Mouse (Mus musculus) heart, embryonic 12.5 days (tissue): Measurements from ENCODE around the gene Gm8764. TPM values are rescaled to one million over a fixed set of nuclear protein-coding genes. Genes with fewer than 3 reads are reported as not detected.
"Not testable (repeated sequence)": the region's sequence is repeated elsewhere in the genome, so short reads cannot be mapped to it uniquely, and the experiment has no call there.

Source experiments
- ATAC-seq: fragments of 200-750 bp; cut with Nextera tagmentation; 2 replicates; pipeline ENCODE4 v1.8.0; 2017; ENCODE audit warnings: moderate TSS enrichment, moderate library complexity; ENCODE audit not compliant: insufficient number of reproducible peaks, low FRiP score
- H3K27ac ChIP-seq: fragments of 300-500 bp; sonication (generic); 2 replicates; pipeline ENCODE4 v1.5.1; 2016; ENCODE audit warnings: mild to moderate bottlenecking, moderate library complexity; ENCODE audit not compliant: poor library complexity, severe bottlenecking
- H3K27me3 ChIP-seq: fragments of 300-500 bp; sonication (generic); replicated peaks from 2 replicates; pipeline ENCODE4 v1.6.1; 2016; ENCODE audit warnings: mild to moderate bottlenecking, moderate library complexity
- H3K36me3 ChIP-seq: fragments of 300-500 bp; sonication (generic); 2 replicates; pipeline ENCODE4 v1.6.1; 2016; ENCODE audit warnings: mild to moderate bottlenecking, moderate library complexity
- H3K4me1 ChIP-seq: fragments of 300-500 bp; sonication (generic); replicated peaks from 2 replicates; pipeline ENCODE4 v1.6.1; 2016; ENCODE audit warnings: mild to moderate bottlenecking
- H3K4me2 ChIP-seq: fragments of 300-500 bp; sonication (generic); 2 replicates; pipeline ENCODE4 v1.6.1; 2016; ENCODE audit warnings: mild to moderate bottlenecking, moderate library complexity
- H3K4me3 ChIP-seq: fragments of 300-500 bp; sonication (generic); 2 replicates; pipeline ENCODE4 v1.5.1; 2016; ENCODE audit warnings: mild to moderate bottlenecking
- H3K9ac ChIP-seq: fragments of 300-500 bp; sonication (generic); 2 replicates; pipeline ENCODE4 v1.6.1; 2016; ENCODE audit warnings: mild to moderate bottlenecking, moderate library complexity
- H3K9me3 ChIP-seq: fragments of 300-500 bp; sonication (generic); replicated peaks from 2 replicates; pipeline ENCODE4 v1.6.1; 2016; ENCODE audit warnings: mild to moderate bottlenecking, moderate library complexity
- WGBS: fragments of 180-500 bp; shearing (Covaris S2); methylation state at CpG from one replicate; pipeline ENCODE4 v1.1.7; 2016; 5-methylcytosine and 5-hydroxymethylcytosine counted together
- polyA plus RNA-seq: library from polyadenylated mRNA; unstranded; fragments of >200 nt; fragmentation: Nextera tagmentation; extraction: Ambion mirVana; gene quantifications from 2 replicates; pipeline ENCODE4 v1.2.1, GENCODE M21; 2016

Gm8764 gene
- polyA plus RNA-seq: not detected in 2 replicates

DNA sequence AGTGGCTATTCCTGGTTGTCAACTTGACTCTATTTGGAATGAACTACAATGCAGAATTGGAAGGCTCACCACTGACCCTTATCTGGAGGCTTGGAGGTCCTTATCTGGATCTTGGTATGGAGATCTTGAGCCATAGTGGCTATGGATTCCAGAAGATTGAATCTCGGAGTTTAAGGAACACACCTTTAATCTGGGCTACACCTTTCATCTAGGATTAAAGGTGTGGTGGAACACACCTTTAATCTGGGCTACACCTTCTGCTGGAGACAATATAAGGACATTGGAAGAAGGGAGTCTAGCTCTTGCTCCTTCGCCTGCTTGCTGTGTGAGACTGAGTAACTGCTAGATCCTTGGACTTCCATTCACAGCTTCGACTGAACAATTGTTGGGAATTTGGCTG lies at the start of gene Gm8764:
Gene Gm8764, plus strand, starts transcription at position 301 of the 400 bp plus-strand sequence.
- H3K27me3 ChIP-seq, H3K9ac ChIP-seq, H3K4me3 ChIP-seq, H3K4me1 ChIP-seq, ATAC-seq, H3K9me3 ChIP-seq, H3K4me2 ChIP-seq, H3K27ac ChIP-seq, H3K36me3 ChIP-seq: not testable (repeated sequence)
- WGBS: no CpG with 5 or more reads among the region's 3 CpGs

DNA sequence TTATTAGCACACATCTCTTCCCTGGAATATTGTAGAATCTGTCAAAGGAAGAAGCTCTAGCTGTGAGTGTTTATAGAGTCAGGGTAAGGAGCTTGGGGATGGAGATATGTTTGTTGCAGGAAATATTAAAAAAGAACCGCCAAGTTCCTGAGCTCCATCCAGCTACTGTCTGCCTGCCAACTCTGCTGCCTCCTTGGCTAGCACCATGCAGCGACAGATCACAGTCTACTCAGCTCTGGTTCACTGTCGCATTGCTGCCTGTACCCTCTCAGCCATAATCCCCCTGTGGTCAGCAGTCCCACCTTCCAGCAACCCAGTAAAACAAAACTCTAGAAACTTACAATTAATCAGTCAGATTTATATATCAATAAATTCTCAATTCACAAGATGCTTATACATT lies 49.8 kb upstream of the Gm8764 start:
- Histone ChIP-seq H3K27ac (no peak overlapping the region), H3K36me3 (no peaks in the 10 kb centered on the region), H3K4me1 (no peaks in the 10 kb centered on the region), H3K9me3 (no peaks in the 10 kb centered on the region), H3K4me3 (no peak overlapping the region), H3K9ac (no peak overlapping the region), H3K4me2 (no peak overlapping the region), H3K27me3 (no peaks in the 10 kb centered on the region)
- 74% methylated on average over 3 of the region's 3 CpGs for WGBS
- no peak for ATAC-seq

DNA sequence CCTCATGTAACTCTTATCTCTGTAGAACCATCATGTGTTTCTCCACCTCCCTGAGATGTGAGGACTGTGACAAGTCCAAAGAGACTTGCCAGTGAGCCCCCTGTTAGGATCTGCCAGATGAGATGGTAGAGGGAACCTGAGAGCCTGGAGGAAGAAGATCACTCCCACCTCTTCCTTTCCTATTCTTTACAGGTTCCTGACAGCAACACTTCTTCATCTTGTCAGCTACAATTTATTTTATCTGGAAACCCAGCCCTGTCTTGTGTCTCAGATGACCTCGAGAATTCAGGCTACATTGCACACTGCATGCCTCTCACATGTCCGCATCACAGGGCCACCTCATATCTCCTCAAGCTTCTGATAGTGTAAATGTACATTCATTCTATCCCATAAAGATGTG lies 41.5 kb upstream of the Gm8764 start:
- Histone ChIP-seq H3K27me3 (no peaks in the 10 kb centered on the region), H3K4me2 (no peak overlapping the region), H3K4me3 (no peak overlapping the region), H3K4me1 (no peaks in the 10 kb centered on the region), H3K9ac (no peak overlapping the region), H3K9me3 (no peaks in the 10 kb centered on the region), H3K36me3 (no peaks in the 10 kb centered on the region), H3K27ac (no peak overlapping the region)
- WGBS: 31% methylated on average over 2 of the region's 2 CpGs
- ATAC-seq: no peak

DNA sequence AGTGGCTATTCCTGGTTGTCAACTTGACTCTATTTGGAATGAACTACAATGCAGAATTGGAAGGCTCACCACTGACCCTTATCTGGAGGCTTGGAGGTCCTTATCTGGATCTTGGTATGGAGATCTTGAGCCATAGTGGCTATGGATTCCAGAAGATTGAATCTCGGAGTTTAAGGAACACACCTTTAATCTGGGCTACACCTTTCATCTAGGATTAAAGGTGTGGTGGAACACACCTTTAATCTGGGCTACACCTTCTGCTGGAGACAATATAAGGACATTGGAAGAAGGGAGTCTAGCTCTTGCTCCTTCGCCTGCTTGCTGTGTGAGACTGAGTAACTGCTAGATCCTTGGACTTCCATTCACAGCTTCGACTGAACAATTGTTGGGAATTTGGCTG lies 17.1 kb upstream of the Gm8764 start, which contains the start of gene Gm21293:
Gene Gm21293, plus strand, starts transcription at position 301 of the 400 bp plus-strand sequence.
- H3K27me3 ChIP-seq, H3K4me3 ChIP-seq, H3K27ac ChIP-seq, H3K36me3 ChIP-seq, H3K4me2 ChIP-seq, H3K9ac ChIP-seq, ATAC-seq, H3K4me1 ChIP-seq, H3K9me3 ChIP-seq: not testable (repeated sequence)
- no CpG with 5 or more reads among the region's 3 CpGs for WGBS

DNA sequence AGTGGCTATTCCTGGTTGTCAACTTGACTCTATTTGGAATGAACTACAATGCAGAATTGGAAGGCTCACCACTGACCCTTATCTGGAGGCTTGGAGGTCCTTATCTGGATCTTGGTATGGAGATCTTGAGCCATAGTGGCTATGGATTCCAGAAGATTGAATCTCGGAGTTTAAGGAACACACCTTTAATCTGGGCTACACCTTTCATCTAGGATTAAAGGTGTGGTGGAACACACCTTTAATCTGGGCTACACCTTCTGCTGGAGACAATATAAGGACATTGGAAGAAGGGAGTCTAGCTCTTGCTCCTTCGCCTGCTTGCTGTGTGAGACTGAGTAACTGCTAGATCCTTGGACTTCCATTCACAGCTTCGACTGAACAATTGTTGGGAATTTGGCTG lies 8.6 kb upstream of the Gm8764 start, which contains the start of gene Gm6763:
Gene Gm6763, plus strand, starts transcription at position 301 of the 400 bp plus-strand sequence.
- not testable (repeated sequence) for H3K4me3 ChIP-seq, H3K4me2 ChIP-seq, H3K9ac ChIP-seq, H3K4me1 ChIP-seq, H3K27ac ChIP-seq, H3K27me3 ChIP-seq, H3K36me3 ChIP-seq, ATAC-seq, H3K9me3 ChIP-seq
- WGBS: no CpG with 5 or more reads among the region's 3 CpGs

DNA sequence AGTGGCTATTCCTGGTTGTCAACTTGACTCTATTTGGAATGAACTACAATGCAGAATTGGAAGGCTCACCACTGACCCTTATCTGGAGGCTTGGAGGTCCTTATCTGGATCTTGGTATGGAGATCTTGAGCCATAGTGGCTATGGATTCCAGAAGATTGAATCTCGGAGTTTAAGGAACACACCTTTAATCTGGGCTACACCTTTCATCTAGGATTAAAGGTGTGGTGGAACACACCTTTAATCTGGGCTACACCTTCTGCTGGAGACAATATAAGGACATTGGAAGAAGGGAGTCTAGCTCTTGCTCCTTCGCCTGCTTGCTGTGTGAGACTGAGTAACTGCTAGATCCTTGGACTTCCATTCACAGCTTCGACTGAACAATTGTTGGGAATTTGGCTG lies 8.4 kb downstream of the Gm8764 start, which contains the start of gene Gm21304:
Gene Gm21304, plus strand, starts transcription at position 301 of the 400 bp plus-strand sequence.
- H3K9me3 ChIP-seq, H3K9ac ChIP-seq, H3K27ac ChIP-seq, ATAC-seq, H3K36me3 ChIP-seq, H3K27me3 ChIP-seq, H3K4me3 ChIP-seq, H3K4me2 ChIP-seq, H3K4me1 ChIP-seq: not testable (repeated sequence)
- WGBS: no CpG with 5 or more reads among the region's 3 CpGs

DNA sequence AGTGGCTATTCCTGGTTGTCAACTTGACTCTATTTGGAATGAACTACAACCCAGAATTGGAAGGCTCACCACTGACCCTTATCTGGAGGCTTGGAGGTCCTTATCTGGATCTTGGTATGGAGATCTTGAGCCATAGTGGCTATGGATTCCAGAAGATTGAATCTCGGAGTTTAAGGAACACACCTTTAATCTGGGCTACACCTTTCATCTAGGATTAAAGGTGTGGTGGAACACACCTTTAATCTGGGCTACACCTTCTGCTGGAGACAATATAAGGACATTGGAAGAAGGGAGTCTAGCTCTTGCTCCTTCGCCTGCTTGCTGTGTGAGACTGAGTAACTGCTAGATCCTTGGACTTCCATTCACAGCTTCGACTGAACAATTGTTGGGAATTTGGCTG lies 16.9 kb downstream of the Gm8764 start, which contains the start of gene Gm21312:
Gene Gm21312, plus strand, starts transcription at position 301 of the 400 bp plus-strand sequence.
- not testable (repeated sequence) for H3K4me2 ChIP-seq, H3K27ac ChIP-seq, H3K36me3 ChIP-seq, H3K9me3 ChIP-seq, H3K9ac ChIP-seq, H3K4me1 ChIP-seq, ATAC-seq, H3K4me3 ChIP-seq, H3K27me3 ChIP-seq
- no CpG with 5 or more reads among the region's 3 CpGs for WGBS

DNA sequence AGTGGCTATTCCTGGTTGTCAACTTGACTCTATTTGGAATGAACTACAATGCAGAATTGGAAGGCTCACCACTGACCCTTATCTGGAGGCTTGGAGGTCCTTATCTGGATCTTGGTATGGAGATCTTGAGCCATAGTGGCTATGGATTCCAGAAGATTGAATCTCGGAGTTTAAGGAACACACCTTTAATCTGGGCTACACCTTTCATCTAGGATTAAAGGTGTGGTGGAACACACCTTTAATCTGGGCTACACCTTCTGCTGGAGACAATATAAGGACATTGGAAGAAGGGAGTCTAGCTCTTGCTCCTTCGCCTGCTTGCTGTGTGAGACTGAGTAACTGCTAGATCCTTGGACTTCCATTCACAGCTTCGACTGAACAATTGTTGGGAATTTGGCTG lies 25.4 kb downstream of the Gm8764 start, which contains the start of gene Gm20765:
Gene Gm20765, plus strand, starts transcription at position 301 of the 400 bp plus-strand sequence.
- not testable (repeated sequence) for H3K36me3 ChIP-seq, ATAC-seq, H3K9ac ChIP-seq, H3K4me3 ChIP-seq, H3K4me1 ChIP-seq, H3K27me3 ChIP-seq, H3K9me3 ChIP-seq, H3K4me2 ChIP-seq, H3K27ac ChIP-seq
- no CpG with 5 or more reads among the region's 3 CpGs for WGBS

DNA sequence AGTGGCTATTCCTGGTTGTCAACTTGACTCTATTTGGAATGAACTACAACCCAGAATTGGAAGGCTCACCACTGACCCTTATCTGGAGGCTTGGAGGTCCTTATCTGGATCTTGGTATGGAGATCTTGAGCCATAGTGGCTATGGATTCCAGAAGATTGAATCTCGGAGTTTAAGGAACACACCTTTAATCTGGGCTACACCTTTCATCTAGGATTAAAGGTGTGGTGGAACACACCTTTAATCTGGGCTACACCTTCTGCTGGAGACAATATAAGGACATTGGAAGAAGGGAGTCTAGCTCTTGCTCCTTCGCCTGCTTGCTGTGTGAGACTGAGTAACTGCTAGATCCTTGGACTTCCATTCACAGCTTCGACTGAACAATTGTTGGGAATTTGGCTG lies 33.9 kb downstream of the Gm8764 start, which contains the start of gene Gm4340:
Gene Gm4340, plus strand, starts transcription at position 301 of the 400 bp plus-strand sequence.
- not testable (repeated sequence) for ATAC-seq, H3K27me3 ChIP-seq, H3K4me1 ChIP-seq, H3K36me3 ChIP-seq, H3K4me3 ChIP-seq, H3K9me3 ChIP-seq, H3K4me2 ChIP-seq, H3K9ac ChIP-seq, H3K27ac ChIP-seq
- WGBS: no CpG with 5 or more reads among the region's 3 CpGs

DNA sequence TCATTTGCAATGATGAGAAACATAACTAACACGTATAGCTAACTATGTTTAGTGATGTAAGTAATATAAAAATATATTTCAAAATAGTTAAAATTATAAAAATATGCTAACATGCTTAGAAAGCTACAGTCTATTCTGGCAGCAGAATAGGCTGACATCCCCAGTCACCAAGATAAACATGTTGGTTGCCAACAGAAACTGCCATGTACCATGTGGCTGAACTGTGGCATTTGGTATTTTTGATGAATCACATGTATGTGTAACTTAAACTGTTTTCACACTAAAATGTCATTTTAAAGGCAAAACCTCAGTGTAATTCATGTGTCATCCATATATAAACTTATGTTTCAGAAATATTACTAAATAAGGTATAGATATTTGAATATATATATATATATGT lies 49.8 kb downstream of the Gm8764 start:
- ATAC-seq: no peak
- Histone ChIP-seq H3K27me3 (no peaks in the 10 kb centered on the region), H3K4me1 (no peaks in the 10 kb centered on the region; the same call in 1 of the 2 replicates), H3K9me3 (no peaks in the 10 kb centered on the region), H3K4me3 (no peak overlapping the region), H3K4me2 (no peak overlapping the region), H3K27ac (no peak overlapping the region), H3K9ac (no peak overlapping the region), H3K36me3 (no peaks in the 10 kb centered on the region)
- WGBS: 71% methylated on average over 1 of the region's 1 CpGs

DNA sequence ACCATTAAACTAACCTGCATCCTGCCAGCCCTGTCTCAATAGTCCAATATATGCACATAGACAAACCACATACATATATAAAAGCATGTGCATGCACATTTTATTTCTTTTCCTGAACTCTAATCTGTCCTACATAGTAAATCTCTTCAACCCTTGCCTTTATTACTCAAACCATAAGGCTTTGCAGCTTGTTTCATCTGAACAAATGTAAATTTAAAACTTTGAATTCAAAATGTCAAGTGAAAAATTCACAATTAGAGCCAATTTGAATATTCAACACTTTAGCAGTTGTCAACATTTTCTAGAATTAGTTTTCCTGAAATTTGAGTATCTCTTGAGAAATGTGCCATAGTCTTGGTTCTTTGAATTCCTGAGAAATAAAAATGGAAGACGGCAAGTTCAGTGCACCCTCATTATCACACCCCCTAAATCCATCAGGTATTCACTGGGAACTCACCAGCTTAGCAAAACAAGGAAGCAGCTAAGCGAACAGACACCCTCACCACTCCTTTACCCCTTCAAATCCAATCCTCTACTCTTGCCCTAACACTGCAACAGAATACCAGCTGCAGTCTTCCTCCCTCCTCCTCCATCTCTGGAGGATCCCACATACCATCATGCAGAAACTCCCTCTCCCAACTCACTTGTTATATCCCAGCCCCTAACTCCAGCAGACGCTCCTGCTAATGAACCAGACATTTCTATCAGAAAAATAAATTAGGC lies 50.6 kb downstream of the Gm8764 start:
- Histone ChIP-seq H3K27me3 (no peaks in the 10 kb centered on the region), H3K9ac (no peak overlapping the region), H3K4me1 (no peaks in the 10 kb centered on the region; the same call in 1 of the 2 replicates), H3K36me3 (no peaks in the 10 kb centered on the region), H3K9me3 (no peaks in the 10 kb centered on the region), H3K27ac (no peak overlapping the region), H3K4me2 (no peak overlapping the region), H3K4me3 (no peak overlapping the region)
- 61% methylated on average over 3 of the region's 3 CpGs for WGBS
- no peak for ATAC-seq
